Mouse (Mus musculus): ENCODE data around the gene Kctd5. TPM values are rescaled to one million over a fixed set of nuclear protein-coding genes. Genes with fewer than 3 reads are reported as not detected.

Kctd5 gene
- polyA plus RNA-seq, 1 experiment from 2014 or later: 62.9 TPM

DNA sequence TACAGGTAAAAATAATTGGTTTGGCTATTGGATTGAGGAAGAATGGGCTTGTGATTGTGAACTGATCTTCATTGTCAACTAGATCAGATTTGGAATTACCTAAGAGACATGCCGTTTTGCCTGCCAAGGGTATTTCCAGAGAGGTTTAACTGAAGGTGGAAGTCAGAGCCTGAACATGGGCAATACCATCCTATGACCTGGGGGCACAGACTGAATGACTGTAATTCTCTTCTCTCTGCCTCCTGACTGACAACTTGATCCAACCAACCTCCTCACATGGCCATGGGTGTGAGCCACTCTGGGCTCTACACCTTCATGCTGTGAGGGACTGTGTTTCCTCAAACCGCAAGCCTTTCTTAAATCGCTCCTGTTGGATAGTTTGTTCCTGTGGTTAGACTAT lies 68.2 kb downstream of the Kctd5 start:
- 96% methylated on average over 3 of the region's 3 CpGs for WGBS
- Histone ChIP-seq H3K4me1 (no peaks in the 10 kb centered on the region), H3K27ac (no peak overlapping the region), H3K9ac (no peak overlapping the region), H3K4me3 (no peak overlapping the region), H3K9me3 (no peaks in the 10 kb centered on the region), H3K36me3 (no peaks in the 10 kb centered on the region), H3K27me3 (no peaks in the 10 kb centered on the region), H3K4me2 (no peak overlapping the region)
- ATAC-seq (ENCODE audit: insufficient number of reproducible peaks, low FRiP score, low TSS enrichment, low read depth): no peak

DNA sequence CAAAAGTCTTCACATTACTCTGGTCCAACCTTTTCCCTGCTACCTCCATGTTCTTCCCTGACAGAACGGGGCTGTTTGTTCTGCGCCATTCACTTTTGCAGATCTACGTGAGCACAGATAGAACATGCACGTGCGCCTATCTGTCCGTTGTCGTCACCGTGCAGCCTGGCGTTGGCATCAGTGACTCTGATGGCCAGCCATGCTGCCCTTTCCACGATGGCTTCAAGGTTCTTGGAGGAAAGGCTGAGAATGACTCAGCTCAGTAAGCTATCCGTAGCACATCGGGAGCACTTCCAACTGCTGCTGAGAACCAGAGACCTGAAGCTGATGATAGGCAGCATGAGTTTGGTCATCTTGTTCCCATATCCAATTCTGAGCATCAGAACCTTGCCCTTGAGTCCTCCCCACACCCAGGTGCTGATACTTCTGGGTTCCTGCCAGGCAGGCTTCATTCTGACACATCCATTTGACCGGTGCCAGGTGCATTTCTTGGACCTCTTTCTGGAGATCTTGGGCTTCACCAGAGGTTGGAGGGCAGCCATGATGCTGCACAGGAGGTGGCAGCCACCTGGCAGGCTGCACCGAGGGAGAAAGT lies 69.1 kb downstream of the Kctd5 start:
- Histone ChIP-seq H3K4me2 (no peak overlapping the region), H3K9ac (no peak overlapping the region), H3K4me3 (no peak overlapping the region), H3K9me3 (no peaks in the 10 kb centered on the region), H3K27me3 (no peaks in the 10 kb centered on the region), H3K36me3 (no peaks in the 10 kb centered on the region), H3K27ac (no peak overlapping the region), H3K4me1 (no peaks in the 10 kb centered on the region)
- no peak for ATAC-seq (ENCODE audit: insufficient number of reproducible peaks, low FRiP score, low TSS enrichment, low read depth)
- whole genome bisulfite sequencing: 88% methylated on average over 14 of the region's 14 CpGs

DNA sequence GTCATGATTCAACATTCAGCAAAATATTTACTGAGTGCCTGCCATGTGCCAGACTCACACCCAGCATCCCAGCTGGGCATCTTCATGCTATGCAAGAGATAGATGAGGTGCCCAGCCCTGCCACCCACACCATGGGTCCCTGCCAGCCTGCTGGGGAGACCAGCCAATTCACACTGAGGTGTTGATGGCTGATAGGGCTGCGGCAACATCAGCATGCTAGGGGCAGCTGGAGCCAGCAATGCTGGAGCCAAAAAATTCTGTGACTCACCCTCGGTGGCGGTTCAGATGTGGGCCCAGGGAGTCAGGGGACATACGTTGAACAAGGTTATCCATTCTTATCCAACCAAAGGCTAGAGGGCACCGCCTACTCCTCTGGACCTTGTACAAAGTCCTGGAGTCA lies 72.9 kb downstream of the Kctd5 start:
- Histone ChIP-seq H3K9ac (no peak overlapping the region), H3K36me3 (no peaks in the 10 kb centered on the region), H3K4me3 (no peak overlapping the region), H3K9me3 (no peaks in the 10 kb centered on the region), H3K27ac (no peak overlapping the region), H3K4me1 (0 out of 2 replicates have a peak, but pooled peaks cover 6% of the 10 kb centered on the region), H3K4me2 (no peak overlapping the region), H3K27me3 (no peaks in the 10 kb centered on the region)
- no peak for ATAC-seq (ENCODE audit: insufficient number of reproducible peaks, low FRiP score, low TSS enrichment, low read depth)
- 34% methylated on average over 5 of the region's 5 CpGs for WGBS

DNA sequence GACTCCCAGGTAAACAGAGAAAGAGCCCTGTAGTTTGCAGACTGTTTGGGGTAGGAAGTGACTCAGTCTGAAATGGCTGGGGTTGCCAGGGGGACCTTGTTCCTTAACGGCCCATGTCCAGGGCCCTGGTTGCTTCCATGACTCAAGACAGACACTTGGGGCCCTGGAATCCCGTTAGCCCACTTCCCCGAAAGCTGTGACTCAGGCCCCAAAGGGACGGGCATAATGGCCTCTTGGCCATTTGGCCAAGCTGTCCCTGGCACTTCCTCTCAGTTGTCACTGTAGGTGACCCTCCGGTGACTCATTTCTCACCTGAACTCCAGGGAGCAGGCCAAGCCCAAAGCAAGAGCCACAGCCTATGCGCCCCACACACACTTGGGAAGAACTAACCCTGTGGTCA lies 74.9 kb downstream of the Kctd5 start:
- H3K27ac ChIP-seq: no peak overlapping the region
- peaks cover 9% of the 10 kb centered on the region for H3K4me1 ChIP-seq
- H3K4me3 ChIP-seq: no peak overlapping the region
- H3K4me2 ChIP-seq: no peak overlapping the region
- H3K36me3 ChIP-seq: no peaks in the 10 kb centered on the region
- no peaks in the 10 kb centered on the region for H3K27me3 ChIP-seq
- H3K9me3 ChIP-seq: no peaks in the 10 kb centered on the region
- no peak for ATAC-seq (ENCODE audit: insufficient number of reproducible peaks, low FRiP score, low TSS enrichment, low read depth)
- WGBS: 50% methylated on average over 6 of the region's 6 CpGs
- H3K9ac ChIP-seq: no peak overlapping the region

DNA sequence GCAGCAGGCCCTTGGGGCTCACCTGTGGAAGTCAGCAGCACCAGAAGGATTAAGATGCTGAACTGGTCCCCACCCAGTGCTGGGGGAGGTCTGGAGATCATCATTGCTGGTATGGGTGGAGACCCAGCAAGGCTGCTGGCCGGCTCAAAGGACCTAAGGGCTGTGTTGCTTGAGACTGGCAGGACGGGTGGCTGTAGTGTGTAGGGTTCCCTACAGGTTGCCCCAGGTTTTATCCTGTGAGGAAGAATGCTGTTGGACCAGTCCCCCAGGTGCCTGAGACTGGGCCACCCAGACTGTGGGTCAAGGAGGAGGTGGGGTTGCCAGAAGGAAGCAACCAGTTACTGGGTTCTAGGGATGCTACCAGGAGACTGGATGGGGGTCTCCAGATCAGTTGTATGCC lies 75.4 kb downstream of the Kctd5 start, which contains the start of gene Prss22:
Prss22 (minus strand) TSS at position 200 of the 400 bp plus-strand sequence.
- no peak within 1 kb of the TSS for H3K4me2 ChIP-seq
- no peak for ATAC-seq (ENCODE audit: insufficient number of reproducible peaks, low FRiP score, low TSS enrichment, low read depth)

More for the DNA sequence above, 75.4 kb downstream of the Kctd5 start, which contains the start of gene Prss22:
- Histone ChIP-seq H3K27ac (no peak within 1 kb of the TSS), H3K27me3 (no peaks in the 10 kb centered on the region), H3K9me3 (no peaks in the 10 kb centered on the region), H3K4me3 (no peak within 1 kb of the TSS), H3K36me3 (no peaks in the 10 kb centered on the region), H3K4me1 (peaks cover 13% of the 10 kb centered on the region), H3K9ac (no peak within 1 kb of the TSS)
- WGBS: 37% methylated on average over 2 of the region's 2 CpGs

Small RNA genes within 50 kb of the gene (microRNA-seq; reads per million reads assigned to microRNA genes)
- gene Gm27700: not detected

Other genes with a start within 250 kb of the Kctd5 start
- gene Elob, start 244.3 kb downstream of the Kctd5 start, polyA plus RNA-seq (2015; fragmentation: Nextera tagmentation; extraction: Ambion mirVana): 1,045 and 1,117 TPM in 2 replicates
- not detected in 2 replicates for gene Prss33, start 237.4 kb downstream of the Kctd5 start, polyA plus RNA-seq (2015; fragmentation: Nextera tagmentation; extraction: Ambion mirVana)
- gene Prss32, start 229.6 kb downstream of the Kctd5 start, polyA plus RNA-seq (2015; fragmentation: Nextera tagmentation; extraction: Ambion mirVana): not detected in 2 replicates
- 0.73 and 1.0 TPM in 2 replicates for gene Prss41, start 229.3 kb downstream of the Kctd5 start, polyA plus RNA-seq (2015; fragmentation: Nextera tagmentation; extraction: Ambion mirVana)
- gene Prss21, start 205.4 kb downstream of the Kctd5 start, polyA plus RNA-seq (2015; fragmentation: Nextera tagmentation; extraction: Ambion mirVana): not detected in 2 replicates
- not detected in 2 replicates for gene Dcpp1, start 192.6 kb downstream of the Kctd5 start, polyA plus RNA-seq (2015; fragmentation: Nextera tagmentation; extraction: Ambion mirVana)
- gene Dcpp2, start 192.6 kb downstream of the Kctd5 start, polyA plus RNA-seq (2015; fragmentation: Nextera tagmentation; extraction: Ambion mirVana): not detected in 2 replicates
- 0.69 TPM in 1 of 2 replicates, not detected in the other for gene Dcpp3, start 156.0 kb downstream of the Kctd5 start, polyA plus RNA-seq (2015; fragmentation: Nextera tagmentation; extraction: Ambion mirVana)
- gene Sbp, start 131.8 kb downstream of the Kctd5 start, polyA plus RNA-seq (2015; fragmentation: Nextera tagmentation; extraction: Ambion mirVana): not detected in 2 replicates
- gene Sbpl, start 118.2 kb downstream of the Kctd5 start, polyA plus RNA-seq (2015; fragmentation: Nextera tagmentation; extraction: Ambion mirVana): not detected in 2 replicates
- gene Prss30, start 92.9 kb downstream of the Kctd5 start, polyA plus RNA-seq (2015; fragmentation: Nextera tagmentation; extraction: Ambion mirVana): not detected in 2 replicates
- gene Prss22, start 75.4 kb downstream of the Kctd5 start, polyA plus RNA-seq (2015; fragmentation: Nextera tagmentation; extraction: Ambion mirVana): 1.1 and 1.4 TPM in 2 replicates
- 8.6 and 9.6 TPM in 2 replicates for gene Prss27, start 35.3 kb downstream of the Kctd5 start, polyA plus RNA-seq (2015; fragmentation: Nextera tagmentation; extraction: Ambion mirVana)
- gene Pdpk1, start 77.4 kb upstream of the Kctd5 start, polyA plus RNA-seq (2015; fragmentation: Nextera tagmentation; extraction: Ambion mirVana): 38.6 and 50.0 TPM in 2 replicates
- 30.0 and 30.7 TPM in 2 replicates for gene Amdhd2, start 90.3 kb upstream of the Kctd5 start, polyA plus RNA-seq (2015; fragmentation: Nextera tagmentation; extraction: Ambion mirVana)
- 488 and 521 TPM in 2 replicates for gene Atp6v0c, start 96.2 kb upstream of the Kctd5 start, polyA plus RNA-seq (2015; fragmentation: Nextera tagmentation; extraction: Ambion mirVana)
- gene Tbc1d24, start 132.1 kb upstream of the Kctd5 start, polyA plus RNA-seq (2015; fragmentation: Nextera tagmentation; extraction: Ambion mirVana): 7.3 and 7.4 TPM in 2 replicates
- gene Ntn3, start 136.0 kb upstream of the Kctd5 start, polyA plus RNA-seq (2015; fragmentation: Nextera tagmentation; extraction: Ambion mirVana): 8.8 and 13.8 TPM in 2 replicates
- 10.3 and 11.4 TPM in 2 replicates for gene Tedc2, start 147.4 kb upstream of the Kctd5 start, polyA plus RNA-seq (2015; fragmentation: Nextera tagmentation; extraction: Ambion mirVana)
- gene Ccnf, start 178.0 kb upstream of the Kctd5 start, polyA plus RNA-seq (2015; fragmentation: Nextera tagmentation; extraction: Ambion mirVana): 45.0 and 47.9 TPM in 2 replicates

Data from limb, embryonic 15.5 days (tissue).